Mouse (Mus musculus) brain, embryonic 14.5 days (tissue): ENCODE results near the gene Adpgk.

Experiments used
- CTCF ChIP-seq: fragments of 200-500 bp; IDR thresholded peaks from 2 replicates; pipeline ENCODE4 v1.5.1; 2012; ENCODE audit warnings: inconsistent platforms, mild to moderate bottlenecking, moderate library complexity, borderline replicate concordance; ENCODE audit not compliant: insufficient read depth, insufficient read length; ENCODE audit errors: extremely low read depth
- POLR2A ChIP-seq: fragments of 200-500 bp; IDR thresholded peaks from 2 replicates; pipeline ENCODE4 v1.6.1; 2012; ENCODE audit warnings: mild to moderate bottlenecking, inconsistent platforms, borderline replicate concordance; ENCODE audit not compliant: poor library complexity, insufficient read depth, insufficient read length, severe bottlenecking; ENCODE audit errors: extremely low read depth

GRCm38 (mm10) chr9:59271081-59271480 lies 20.3 kb upstream of the Adpgk start:
- no peak for TF ChIP-seq POLR2A
- no peak for TF ChIP-seq CTCF
